Mouse (Mus musculus) forebrain, embryonic 11.5 days (tissue): ENCODE results near the gene Ooep. TPM values are rescaled to one million over a fixed set of nuclear protein-coding genes. Genes with fewer than 3 reads are reported as not detected.
"Not testable (repeated sequence)": the region's sequence is repeated elsewhere in the genome, so short reads cannot be mapped to it uniquely, and the experiment has no call there.

Experiments
- ATAC-seq: fragments of 200-750 bp; cut with Nextera tagmentation; replicated peaks from 2 replicates; pipeline ENCODE4 v1.8.0; 2017; ENCODE audit warnings: moderate TSS enrichment; ENCODE audit not compliant: low FRiP score
- DNase-seq: peaks from one replicate; pipeline ENCODE4 v3.0.0-alpha.2; 2017; ENCODE audit warnings: low spot score
- H3K27ac ChIP-seq: fragments of 300-500 bp; sonication (generic); 2 replicates; pipeline ENCODE4 v1.5.1; 2014; ENCODE audit warnings: low read depth, low read length
- H3K27me3 ChIP-seq: fragments of 300-500 bp; sonication (generic); 2 replicates; pipeline ENCODE4 v1.6.1; 2014; ENCODE audit warnings: mild to moderate bottlenecking, low read length, mixed read lengths; ENCODE audit not compliant: control insufficient read depth, insufficient read depth
- H3K36me3 ChIP-seq: fragments of 300-500 bp; sonication (generic); 2 replicates; pipeline ENCODE4 v1.6.1; 2014; ENCODE audit warnings: mild to moderate bottlenecking, low read length, moderate library complexity, mixed read lengths; ENCODE audit not compliant: control insufficient read depth, insufficient read depth
- H3K4me1 ChIP-seq: fragments of 300-500 bp; sonication (generic); replicated peaks from 2 replicates; pipeline ENCODE4 v1.6.1; 2014; ENCODE audit warnings: low read length, mixed read lengths; ENCODE audit not compliant: control insufficient read depth, insufficient read depth
- H3K4me2 ChIP-seq: fragments of 300-500 bp; sonication (generic); 2 replicates; pipeline ENCODE4 v1.6.1; 2014; ENCODE audit warnings: low read depth, mild to moderate bottlenecking, low read length, moderate library complexity, mixed read lengths; ENCODE audit not compliant: severe bottlenecking
- H3K4me3 ChIP-seq: fragments of 300-500 bp; sonication (generic); 2 replicates; pipeline ENCODE4 v1.5.1; 2014; ENCODE audit warnings: low read depth, low read length
- H3K9ac ChIP-seq: fragments of 300-500 bp; sonication (generic); 2 replicates; pipeline ENCODE4 v1.6.1; 2014; ENCODE audit warnings: low read length
- H3K9me3 ChIP-seq: fragments of 300-500 bp; sonication (generic); 2 replicates; pipeline ENCODE4 v1.6.1; 2016; ENCODE audit warnings: low read length, mixed read lengths; ENCODE audit not compliant: control insufficient read depth
- WGBS: fragments of 180-500 bp; shearing (Covaris S2); extraction: QIAGEN DNeasy Blood & Tissue Kit; methylation state at CpG from one replicate; pipeline ENCODE4 v1.1.7; 2014; 5-methylcytosine and 5-hydroxymethylcytosine counted together
- polyA plus RNA-seq: library from polyadenylated mRNA; unstranded; fragments of >200 nt; fragmentation: Nextera tagmentation; extraction: Ambion mirVana; gene quantifications from 2 replicates; pipeline ENCODE4 v1.2.1, GENCODE M21; 2014

Gene Ooep
- polyA plus RNA-seq, 1 experiment from 2014 or later = 5.2 TPM

GRCm38 (mm10) chr9:78363374-78363773, 15.2 kb downstream of the Ooep start:
- WGBS = 82% methylated on average over 6 of the region's 6 CpGs
- no peak for ATAC-seq

DNA sequence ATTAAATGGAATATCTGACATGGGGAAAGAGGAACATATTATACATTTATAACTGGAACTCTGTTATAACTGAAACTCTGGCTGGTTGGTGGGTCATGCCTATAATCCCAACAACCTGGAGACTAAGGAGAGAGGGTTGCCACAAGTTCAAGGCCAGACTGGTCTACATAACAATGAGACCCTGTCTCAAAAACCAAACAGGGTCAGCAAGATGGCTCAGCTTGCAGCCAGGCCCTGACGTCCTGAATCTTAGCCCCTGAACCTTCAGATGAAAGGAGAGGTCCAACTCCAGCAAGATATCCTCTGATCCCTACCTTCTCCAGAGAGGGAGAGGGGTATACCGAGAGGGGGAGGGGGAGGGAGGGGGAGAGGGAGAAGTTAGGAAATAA, 18.0 kb downstream of the Ooep start:
- Histone ChIP-seq H3K9ac (no peak overlapping the region), H3K27ac (no peak overlapping the region), H3K4me2 (no peak overlapping the region), H3K9me3 (no peaks in the 10 kb centered on the region), H3K36me3 (no peaks in the 10 kb centered on the region), H3K27me3 (no peaks in the 10 kb centered on the region), H3K4me3 (no peak overlapping the region), H3K4me1 (no peaks in the 10 kb centered on the region)
- WGBS = 43% methylated on average over 2 of the region's 2 CpGs
- DNase-seq (no peak), ATAC-seq (no peak)

More at GRCm38 (mm10) chr9:78363374-78363773, 15.2 kb downstream of the Ooep start:
- H3K27ac ChIP-seq = no peak overlapping the region
- no peaks in the 10 kb centered on the region for H3K4me1 ChIP-seq
- no peak overlapping the region for H3K4me3 ChIP-seq
- DNase-seq = no peak
- no peak overlapping the region for H3K4me2 ChIP-seq
- no peaks in the 10 kb centered on the region for H3K36me3 ChIP-seq
- H3K27me3 ChIP-seq = no peaks in the 10 kb centered on the region
- H3K9ac ChIP-seq = no peak overlapping the region
- H3K9me3 ChIP-seq = no peaks in the 10 kb centered on the region

DNA sequence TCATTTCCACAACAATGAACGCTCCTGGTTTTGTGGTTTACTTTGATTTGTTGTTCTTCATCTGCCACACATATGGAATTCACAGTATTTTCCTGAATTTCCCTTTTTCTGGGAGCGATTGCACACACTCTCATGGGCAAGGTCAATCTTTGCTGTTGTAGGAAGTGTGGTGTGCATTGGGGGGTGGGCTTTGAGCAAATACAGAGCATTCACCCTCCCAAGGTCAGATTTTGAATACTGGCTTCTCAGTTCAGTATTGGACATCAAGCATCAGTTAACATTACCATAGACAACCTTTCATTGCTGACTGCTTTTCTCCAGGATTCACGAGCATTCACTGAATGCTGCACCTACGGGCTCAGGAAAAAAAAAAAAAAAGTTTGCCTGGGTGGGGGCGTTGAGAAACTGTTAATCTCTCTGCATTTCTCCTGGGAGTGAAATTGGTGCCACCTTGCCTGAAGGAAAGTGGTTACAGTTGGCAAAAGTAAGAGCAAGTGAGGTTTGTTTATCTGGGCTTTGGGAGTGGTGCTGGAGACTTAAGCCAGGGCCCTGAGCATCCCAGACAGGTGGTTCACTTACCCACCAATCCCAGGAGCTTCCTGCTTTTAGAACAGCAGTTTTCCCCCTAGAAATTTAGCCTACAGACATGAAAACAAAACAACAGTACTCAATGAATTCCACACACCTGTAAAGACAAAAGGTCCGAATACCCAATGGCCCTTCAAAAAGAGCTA, 18.6 kb downstream of the Ooep start:
- no peaks in the 10 kb centered on the region for H3K36me3 ChIP-seq
- no peaks in the 10 kb centered on the region for H3K27me3 ChIP-seq
- H3K4me2 ChIP-seq = no peak overlapping the region
- 80% methylated on average over 6 of the region's 6 CpGs for WGBS
- no peak overlapping the region for H3K9ac ChIP-seq
- no peak overlapping the region for H3K27ac ChIP-seq
- ATAC-seq = no peak
- DNase-seq = no peak
- no peaks in the 10 kb centered on the region for H3K9me3 ChIP-seq
- H3K4me3 ChIP-seq = no peak overlapping the region
- no peaks in the 10 kb centered on the region for H3K4me1 ChIP-seq

GRCm38 (mm10) chr9:78358053-78358452, 20.5 kb downstream of the Ooep start:
- Histone ChIP-seq H3K9ac (no peak overlapping the region), H3K4me2 (no peak overlapping the region), H3K4me3 (no peak overlapping the region), H3K27me3 (no peaks in the 10 kb centered on the region), H3K27ac (no peak overlapping the region), H3K36me3 (no peaks in the 10 kb centered on the region), H3K9me3 (no peaks in the 10 kb centered on the region), H3K4me1 (no peaks in the 10 kb centered on the region)
- DNase-seq (peak; percentile 83), ATAC-seq (peak; percentile 76)
- WGBS = 14% methylated on average over 9 of the region's 9 CpGs

- no peak for DNase-seq
- H3K4me1 ChIP-seq = no peaks in the 10 kb centered on the region
- no peaks in the 10 kb centered on the region for H3K9me3 ChIP-seq
- H3K27ac ChIP-seq = no peak within 1 kb of the TSS
- no peak within 1 kb of the TSS for H3K4me2 ChIP-seq
- no peak within 1 kb of the TSS for H3K9ac ChIP-seq
- H3K4me3 ChIP-seq = no peak within 1 kb of the TSS
- WGBS = 87% methylated on average over 8 of the region's 8 CpGs
- ATAC-seq = no peak
- no peaks in the 10 kb centered on the region for H3K36me3 ChIP-seq
- H3K27me3 ChIP-seq = no peaks in the 10 kb centered on the region
These were observed 22.9 kb downstream of the Ooep start, which contains the start of gene Gsta2 for GRCm38 (mm10) chr9:78355611-78356010. Gene Gsta2, minus strand, starts transcription at chr9:78355788.

- no peak overlapping the region for H3K4me2 ChIP-seq
- H3K27me3 ChIP-seq = no peaks in the 10 kb centered on the region
- DNase-seq = no peak
- no peak overlapping the region for H3K9ac ChIP-seq
- no peaks in the 10 kb centered on the region for H3K9me3 ChIP-seq
- no peak for ATAC-seq
- no peak overlapping the region for H3K4me3 ChIP-seq
- H3K27ac ChIP-seq = no peak overlapping the region
- no peaks in the 10 kb centered on the region for H3K36me3 ChIP-seq
- 82% methylated on average over 11 of the region's 11 CpGs for WGBS
- no peaks in the 10 kb centered on the region for H3K4me1 ChIP-seq
These were observed 23.6 kb downstream of the Ooep start for GRCm38 (mm10) chr9:78354665-78355578.

DNA sequence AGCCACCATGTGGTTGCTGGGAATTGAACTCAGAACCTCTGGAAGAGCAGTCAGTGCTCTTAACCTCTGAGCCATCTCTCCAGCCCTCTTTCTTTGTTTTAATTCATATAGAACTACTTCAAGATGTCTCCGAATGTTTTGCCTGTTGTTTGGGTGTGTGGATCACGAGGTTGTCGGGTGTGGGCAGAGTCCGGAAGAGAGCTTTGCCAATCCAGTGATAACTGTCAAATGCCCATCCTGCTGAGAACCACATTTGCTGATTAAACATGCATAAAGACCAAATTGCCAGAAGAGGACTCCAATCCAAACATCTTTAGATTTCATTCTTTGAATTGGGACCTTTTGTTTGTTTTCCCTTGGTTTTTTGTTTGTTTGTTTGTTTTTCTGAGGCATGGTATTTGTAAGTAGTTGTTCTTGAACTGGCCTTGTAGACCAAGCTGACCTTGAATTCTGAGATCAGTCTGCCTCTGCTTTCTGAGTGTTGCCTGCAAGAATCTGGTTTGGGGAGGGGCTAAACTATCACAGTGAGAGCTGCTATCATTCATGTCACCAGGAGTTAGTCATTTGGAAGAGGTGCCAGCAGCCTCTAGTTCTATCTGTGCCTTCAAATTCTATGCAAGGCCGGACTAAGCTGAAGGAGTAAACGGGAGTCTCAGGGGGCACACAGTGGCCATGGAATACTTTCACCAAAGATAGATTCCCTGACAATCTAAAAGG, 26.9 kb downstream of the Ooep start:
- Histone ChIP-seq H3K9me3 (no peaks in the 10 kb centered on the region), H3K4me2 (no peak overlapping the region), H3K36me3 (no peaks in the 10 kb centered on the region), H3K27ac (no peak overlapping the region), H3K4me1 (no peaks in the 10 kb centered on the region), H3K27me3 (no peaks in the 10 kb centered on the region), H3K4me3 (no peak overlapping the region), H3K9ac (no peak overlapping the region)
- DNase-seq = no peak
- WGBS = 87% methylated on average over 6 of the region's 6 CpGs
- ATAC-seq = no peak

- not testable (repeated sequence) for H3K4me2 ChIP-seq, H3K4me1 ChIP-seq, H3K9me3 ChIP-seq, H3K9ac ChIP-seq, H3K27me3 ChIP-seq, H3K4me3 ChIP-seq, DNase-seq, H3K36me3 ChIP-seq, ATAC-seq, H3K27ac ChIP-seq
These were observed 28.5 kb downstream of the Ooep start for GRCm38 (mm10) chr9:78350007-78350406.
